Mouse (Mus musculus): ENCODE measurements around the gene Tlnrd1. TPM values are rescaled to one million over a fixed set of nuclear protein-coding genes. Genes with fewer than 3 reads are reported as not detected.
"Not testable (repeated sequence)": the region's sequence is repeated elsewhere in the genome, so short reads cannot be mapped to it uniquely, and the experiment has no call there.

Gene Tlnrd1
- polyA plus RNA-seq, 1 experiment = 31.5 TPM

DNA sequence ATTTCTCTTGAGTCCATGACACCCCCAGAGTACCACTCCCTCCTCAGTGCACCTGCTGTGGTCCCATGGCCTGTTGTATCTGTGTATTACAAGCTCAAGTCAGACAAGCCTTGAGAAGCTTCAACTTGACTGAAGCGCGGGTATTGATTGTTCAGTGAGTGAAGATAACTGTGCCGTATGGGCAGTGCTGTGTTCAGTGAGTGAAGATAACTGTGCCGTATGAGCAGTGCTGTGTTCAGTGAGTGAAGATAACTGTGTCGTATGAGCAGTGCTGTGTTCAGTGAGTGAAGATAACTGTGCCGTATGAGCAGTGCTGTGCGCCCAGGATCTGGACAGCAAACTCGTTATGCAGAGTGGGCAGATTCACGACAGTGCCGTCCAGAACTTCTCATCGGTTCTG is 14.2 kb upstream of the Tlnrd1 start:
- Histone ChIP-seq H3K79me3 (ENCODE audit: low read depth) (peaks cover 20% of the 10 kb centered on the region), H3ac (ENCODE audit: control insufficient read depth, insufficient read length, low read depth) (no peak overlapping the region), H3K36me3 (ENCODE audit: control insufficient read depth, insufficient read depth) (peaks cover 45% of the 10 kb centered on the region), H3K27me3 (ENCODE audit: control insufficient read depth, insufficient read depth, insufficient read length) (no peaks in the 10 kb centered on the region), H3K4me3 (ENCODE audit: insufficient read depth, poor library complexity, severe bottlenecking) (no peak overlapping the region), H3K79me2 (ENCODE audit: control insufficient read depth, insufficient read depth) (peaks cover 25% of the 10 kb centered on the region)
- no peak for TF ChIP-seq FOSL1 (IDR thresholded peaks at IDR 0.05; ENCODE audit: insufficient read depth, low read length, poor library complexity, severe bottlenecking)
- TF ChIP-seq CEBPB (IDR thresholded peaks at IDR 0.05; ENCODE audit: low read depth) = no peak
- TF ChIP-seq MYOD1 (IDR thresholded peaks at IDR 0.05; ENCODE audit: control insufficient read depth, insufficient read length, low read depth) = no peak
- no peak for TF ChIP-seq CTCF (IDR thresholded peaks at IDR 0.05; ENCODE audit: control insufficient read depth, insufficient read depth, insufficient read length)
- TF ChIP-seq MAX (IDR thresholded peaks at IDR 0.05) = no peak
- no peak for TF ChIP-seq USF1 (IDR thresholded peaks at IDR 0.05; ENCODE audit: low read depth)
- TF ChIP-seq MYOG (IDR thresholded peaks at IDR 0.05; ENCODE audit: control insufficient read depth, extremely low read depth, insufficient read length) = no peak

DNA sequence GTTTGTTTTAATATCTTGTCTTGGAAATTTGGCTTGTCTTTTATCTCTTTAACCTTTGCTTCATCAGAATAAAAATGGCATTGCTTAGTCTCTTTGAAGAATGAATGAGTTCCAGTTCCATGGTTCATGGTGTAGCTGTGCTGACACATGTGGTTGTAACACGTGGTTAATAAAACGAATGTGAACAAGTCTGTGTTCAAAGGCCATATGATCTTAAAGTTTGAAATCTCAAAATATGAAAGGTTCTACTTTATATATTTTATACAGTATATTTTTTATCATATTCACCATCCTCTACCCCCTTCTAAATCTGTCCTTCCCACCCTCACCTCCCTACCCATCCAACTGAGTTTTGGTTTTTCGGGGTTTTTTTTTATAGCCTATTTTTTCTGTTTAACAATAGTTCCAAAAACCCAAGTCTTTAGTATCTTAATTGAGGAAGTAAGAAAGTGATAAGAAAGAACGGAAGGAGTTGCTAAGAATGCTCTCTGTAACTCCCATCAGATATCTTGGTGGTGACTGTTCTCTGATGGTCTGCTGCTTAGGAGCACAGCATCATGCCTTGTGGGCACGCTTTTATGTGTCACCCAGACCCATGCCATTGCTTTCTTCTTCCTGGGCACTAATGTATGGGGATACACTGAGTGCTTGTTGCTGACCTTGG is 12.1 kb upstream of the Tlnrd1 start:
- Histone ChIP-seq H3K79me3 (ENCODE audit: low read depth) (peaks cover 29% of the 10 kb centered on the region), H3K36me3 (ENCODE audit: control insufficient read depth, insufficient read depth) (peaks cover 45% of the 10 kb centered on the region), H3ac (ENCODE audit: control insufficient read depth, insufficient read length, low read depth) (no peak overlapping the region), H3K79me2 (ENCODE audit: control insufficient read depth, insufficient read depth) (peaks cover 37% of the 10 kb centered on the region), H3K27me3 (ENCODE audit: control insufficient read depth, insufficient read depth, insufficient read length) (no peaks in the 10 kb centered on the region), H3K4me3 (ENCODE audit: insufficient read depth, poor library complexity, severe bottlenecking) (no peak overlapping the region)
- TF ChIP-seq FOSL1 (IDR thresholded peaks at IDR 0.05; ENCODE audit: insufficient read depth, low read length, poor library complexity, severe bottlenecking) (no peak), CTCF (IDR thresholded peaks at IDR 0.05; ENCODE audit: control insufficient read depth, insufficient read depth, insufficient read length) (no peak), MYOD1 (IDR thresholded peaks at IDR 0.05; ENCODE audit: control insufficient read depth, insufficient read length, low read depth) (no peak), CEBPB (IDR thresholded peaks at IDR 0.05; ENCODE audit: low read depth) (no peak), MYOG (IDR thresholded peaks at IDR 0.05; ENCODE audit: control insufficient read depth, extremely low read depth, insufficient read length) (no peak), MAX (IDR thresholded peaks at IDR 0.05) (no peak), USF1 (IDR thresholded peaks at IDR 0.05; ENCODE audit: low read depth) (no peak)

DNA sequence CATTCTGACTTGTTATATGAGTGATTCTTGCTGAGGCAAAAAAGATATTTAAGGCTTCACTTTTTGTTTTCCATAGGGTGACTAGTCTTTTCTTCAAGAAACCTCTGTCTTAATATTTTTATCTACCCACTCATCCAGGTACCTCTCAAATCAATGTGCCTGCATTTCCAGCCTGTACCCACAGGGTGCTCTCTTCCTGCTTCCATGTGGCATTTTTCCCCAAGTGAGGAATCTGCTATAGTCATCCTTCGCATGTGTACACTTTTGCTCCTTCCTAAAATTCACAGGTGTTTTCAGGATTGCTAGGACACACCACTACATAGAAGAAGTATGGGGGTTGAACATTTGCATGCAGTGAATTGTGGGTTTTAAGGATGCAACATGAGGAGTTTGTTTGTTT is 10.2 kb upstream of the Tlnrd1 start:
- no peaks in the 10 kb centered on the region for H3K27me3 ChIP-seq (ENCODE audit: control insufficient read depth, insufficient read depth, insufficient read length)
- H3K4me3 ChIP-seq (ENCODE audit: insufficient read depth, poor library complexity, severe bottlenecking) = no peak overlapping the region
- H3K79me2 ChIP-seq (ENCODE audit: control insufficient read depth, insufficient read depth) = peaks cover 37% of the 10 kb centered on the region
- H3K36me3 ChIP-seq (ENCODE audit: control insufficient read depth, insufficient read depth) = peaks cover 44% of the 10 kb centered on the region
- H3K79me3 ChIP-seq (ENCODE audit: low read depth) = peaks cover 29% of the 10 kb centered on the region
- no peak overlapping the region for H3ac ChIP-seq (ENCODE audit: control insufficient read depth, insufficient read length, low read depth)
- TF ChIP-seq MYOD1 (IDR thresholded peaks at IDR 0.05; ENCODE audit: control insufficient read depth, insufficient read length, low read depth) (no peak), MYOG (IDR thresholded peaks at IDR 0.05; ENCODE audit: control insufficient read depth, extremely low read depth, insufficient read length) (no peak), CEBPB (IDR thresholded peaks at IDR 0.05; ENCODE audit: low read depth) (no peak), USF1 (IDR thresholded peaks at IDR 0.05; ENCODE audit: low read depth) (no peak), CTCF (IDR thresholded peaks at IDR 0.05; ENCODE audit: control insufficient read depth, insufficient read depth, insufficient read length) (no peak), FOSL1 (IDR thresholded peaks at IDR 0.05; ENCODE audit: insufficient read depth, low read length, poor library complexity, severe bottlenecking) (no peak), MAX (IDR thresholded peaks at IDR 0.05) (no peak)

DNA sequence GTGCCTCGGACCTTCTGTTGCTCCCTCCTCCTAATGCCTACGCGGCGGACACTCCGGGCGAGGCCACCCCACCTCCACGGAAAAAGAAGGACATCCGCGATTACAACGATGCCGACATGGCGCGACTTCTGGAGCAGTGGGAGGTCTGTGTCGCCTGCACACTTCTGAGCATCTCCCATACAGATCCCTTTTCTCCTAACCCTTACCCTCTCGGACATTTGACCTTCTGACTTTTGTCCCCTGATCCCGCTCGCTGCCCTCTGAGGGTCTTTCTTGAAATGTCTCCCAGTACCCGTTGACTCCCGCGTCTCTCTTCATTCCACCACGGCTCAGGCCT is 8.2 kb upstream of the Tlnrd1 start:
- Histone ChIP-seq H3K27me3 (ENCODE audit: control insufficient read depth, insufficient read depth, insufficient read length) (no peaks in the 10 kb centered on the region), H3K4me3 (ENCODE audit: insufficient read depth, poor library complexity, severe bottlenecking) (peak overlapping the region; percentile 79), H3K36me3 (ENCODE audit: control insufficient read depth, insufficient read depth) (peaks cover 24% of the 10 kb centered on the region), H3K79me3 (ENCODE audit: low read depth) (peaks cover 29% of the 10 kb centered on the region), H3K79me2 (ENCODE audit: control insufficient read depth, insufficient read depth) (peaks cover 37% of the 10 kb centered on the region), H3ac (ENCODE audit: control insufficient read depth, insufficient read length, low read depth) (peak overlapping the region; percentile 83)
- TF ChIP-seq CEBPB (IDR thresholded peaks at IDR 0.05; ENCODE audit: low read depth) = no peak
- no peak for TF ChIP-seq MAX (IDR thresholded peaks at IDR 0.05)

- H3K4me3 ChIP-seq (ENCODE audit: insufficient read depth, poor library complexity, severe bottlenecking) = peak overlapping the region; percentile 79
- peaks cover 29% of the 10 kb centered on the region for H3K79me3 ChIP-seq (ENCODE audit: low read depth)
- peaks cover 37% of the 10 kb centered on the region for H3K79me2 ChIP-seq (ENCODE audit: control insufficient read depth, insufficient read depth)
- H3K27me3 ChIP-seq (ENCODE audit: control insufficient read depth, insufficient read depth, insufficient read length) = no peaks in the 10 kb centered on the region
- TF ChIP-seq FOSL1 (IDR thresholded peaks at IDR 0.05; ENCODE audit: insufficient read depth, low read length, poor library complexity, severe bottlenecking) = no peak
- no peak for TF ChIP-seq MYOD1 (IDR thresholded peaks at IDR 0.05; ENCODE audit: control insufficient read depth, insufficient read length, low read depth)
- TF ChIP-seq USF1 (IDR thresholded peaks at IDR 0.05; ENCODE audit: low read depth) = no peak
- TF ChIP-seq MYOG (IDR thresholded peaks at IDR 0.05; ENCODE audit: control insufficient read depth, extremely low read depth, insufficient read length) = no peak
- TF ChIP-seq CTCF (IDR thresholded peaks at IDR 0.05; ENCODE audit: control insufficient read depth, insufficient read depth, insufficient read length) = no peak
- no peak for TF ChIP-seq MAX (IDR thresholded peaks at IDR 0.05)
- no peak for TF ChIP-seq CEBPB (IDR thresholded peaks at IDR 0.05; ENCODE audit: low read depth)
- H3K36me3 ChIP-seq (ENCODE audit: control insufficient read depth, insufficient read depth) = peaks cover 22% of the 10 kb centered on the region
- peak overlapping the region; percentile 83 for H3ac ChIP-seq (ENCODE audit: control insufficient read depth, insufficient read length, low read depth)
These were observed 7.6 kb upstream of the Tlnrd1 start for GRCm38 (mm10) chr7:83891433-83892332.

DNA sequence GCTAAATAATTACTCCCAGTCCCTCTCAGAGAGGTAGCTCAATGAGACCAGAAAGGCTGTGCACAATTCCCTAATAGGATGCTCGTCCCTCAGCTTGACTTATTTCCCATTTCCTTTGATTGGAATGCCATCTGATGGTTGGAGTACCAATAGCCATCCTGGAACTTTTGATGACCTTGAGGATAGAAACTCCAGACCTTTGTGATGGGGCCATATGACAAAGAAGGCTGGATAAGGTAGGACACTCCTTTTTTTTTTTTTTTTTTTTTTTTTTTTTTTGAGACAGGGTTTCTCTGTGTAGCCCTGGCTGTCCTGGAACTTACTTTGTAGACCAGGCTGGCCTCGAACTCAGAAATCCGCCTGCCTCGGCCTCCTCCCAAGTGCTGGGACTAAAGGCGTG is 5.8 kb upstream of the Tlnrd1 start:
- not testable (repeated sequence) for H3K4me3 ChIP-seq (ENCODE audit: insufficient read depth, poor library complexity, severe bottlenecking); H3K27me3 ChIP-seq (ENCODE audit: control insufficient read depth, insufficient read depth, insufficient read length); H3K36me3 ChIP-seq (ENCODE audit: control insufficient read depth, insufficient read depth); H3ac ChIP-seq (ENCODE audit: control insufficient read depth, insufficient read length, low read depth)
- Histone ChIP-seq H3K79me2 (ENCODE audit: control insufficient read depth, insufficient read depth) (peaks cover 28% of the 10 kb centered on the region), H3K79me3 (ENCODE audit: low read depth) (peaks cover 23% of the 10 kb centered on the region)

All from C2C12 (cell line).